Mouse (Mus musculus): Measurements from ENCODE around the gene 1700019D03Rik. TPM values are rescaled to one million over a fixed set of nuclear protein-coding genes. Genes with fewer than 3 reads are reported as not detected.
"Not testable (repeated sequence)": the region's sequence is repeated elsewhere in the genome, so short reads cannot be mapped to it uniquely, and the experiment has no call there.

1700019D03Rik gene
- polyA plus RNA-seq, 1 experiment from 2014 or later, result 3.6 TPM

- Histone ChIP-seq H3K27me3 (ENCODE audit: control insufficient read depth, insufficient read depth, low read length) (no peaks in the 10 kb centered on the region), H3K4me3 (replicated peaks; ENCODE audit: low read length) (no peak overlapping the region), H3K27ac (no peak overlapping the region), H3K4me1 (replicated peaks; ENCODE audit: control insufficient read depth, insufficient read depth, low read length) (peaks cover 7% of the 10 kb centered on the region; the same call in 1 of the 2 replicates), H3K4me2 (replicated peaks) (no peak overlapping the region), H3K9me3 (ENCODE audit: control insufficient read depth, low read length) (no peaks in the 10 kb centered on the region), H3K36me3 (replicated peaks; ENCODE audit: control insufficient read depth, insufficient read depth) (no peaks in the 10 kb centered on the region), H3K9ac (no peak overlapping the region)
- ATAC-seq (ENCODE audit: low FRiP score) (no peak), DNase-seq (ENCODE audit: low spot score) (no peak)
- 90% methylated on average over 5 of the region's 5 CpGs for WGBS
These were observed 72.1 kb downstream of the 1700019D03Rik start for GRCm38 (mm10) chr1:52947895-52948294.

GRCm38 (mm10) chr1:52939021-52939420, 81.0 kb downstream of the 1700019D03Rik start:
- ATAC-seq (ENCODE audit: low FRiP score) (no peak), DNase-seq (ENCODE audit: low spot score) (no peak)
- no peak overlapping the region for H3K4me3 ChIP-seq (replicated peaks; ENCODE audit: low read length)
- H3K27ac ChIP-seq, result no peak overlapping the region
- H3K9ac ChIP-seq, result no peak overlapping the region
- no peaks in the 10 kb centered on the region for H3K27me3 ChIP-seq (ENCODE audit: control insufficient read depth, insufficient read depth, low read length)
- no peaks in the 10 kb centered on the region for H3K4me1 ChIP-seq (replicated peaks; ENCODE audit: control insufficient read depth, insufficient read depth, low read length)
- 100% methylated on average over 1 of the region's 1 CpGs for WGBS
- H3K9me3 ChIP-seq (ENCODE audit: control insufficient read depth, low read length), result no peaks in the 10 kb centered on the region
- no peaks in the 10 kb centered on the region for H3K36me3 ChIP-seq (replicated peaks; ENCODE audit: control insufficient read depth, insufficient read depth)
- no peak overlapping the region for H3K4me2 ChIP-seq (replicated peaks)

- no peak for ATAC-seq (ENCODE audit: low FRiP score)
- 90% methylated on average over 5 of the region's 5 CpGs for WGBS
- no peak overlapping the region for H3K9ac ChIP-seq
These were observed 85.5 kb downstream of the 1700019D03Rik start for GRCm38 (mm10) chr1:52934494-52934893.

DNA sequence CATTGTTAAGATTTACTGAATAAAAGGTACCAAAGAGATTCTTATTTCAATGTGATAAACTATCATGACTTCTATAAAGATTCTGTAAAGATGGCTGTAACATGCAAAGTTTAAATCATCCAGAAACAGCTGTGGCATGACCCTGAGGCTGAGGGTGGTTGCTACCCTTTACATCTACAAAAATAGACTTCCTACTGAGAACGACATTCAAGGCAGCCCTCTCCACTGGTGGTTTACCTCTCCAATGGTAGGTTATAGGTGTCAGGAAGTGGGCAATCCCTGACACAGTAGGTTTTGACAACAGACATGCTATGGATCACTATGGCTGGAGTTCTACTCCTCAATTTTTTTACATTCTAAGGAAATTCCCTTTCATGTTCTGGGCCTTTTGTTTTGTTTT, 95.5 kb downstream of the 1700019D03Rik start:
- H3K36me3 ChIP-seq (replicated peaks; ENCODE audit: control insufficient read depth, insufficient read depth); H3K9ac ChIP-seq; H3K9me3 ChIP-seq (ENCODE audit: control insufficient read depth, low read length); H3K4me2 ChIP-seq (replicated peaks); ATAC-seq (ENCODE audit: low FRiP score); DNase-seq (ENCODE audit: low spot score); H3K4me3 ChIP-seq (replicated peaks; ENCODE audit: low read length); H3K27ac ChIP-seq; H3K4me1 ChIP-seq (replicated peaks; ENCODE audit: control insufficient read depth, insufficient read depth, low read length); H3K27me3 ChIP-seq (ENCODE audit: control insufficient read depth, insufficient read depth, low read length): not testable (repeated sequence)
- WGBS, result no CpG with 5 or more reads among the region's 1 CpGs

More at GRCm38 (mm10) chr1:52934494-52934893, 85.5 kb downstream of the 1700019D03Rik start:
- no peak overlapping the region for H3K4me2 ChIP-seq (replicated peaks)
- no peaks in the 10 kb centered on the region for H3K9me3 ChIP-seq (ENCODE audit: control insufficient read depth, low read length)
- no peak for DNase-seq (ENCODE audit: low spot score)
- no peaks in the 10 kb centered on the region for H3K4me1 ChIP-seq (replicated peaks; ENCODE audit: control insufficient read depth, insufficient read depth, low read length)
- no peaks in the 10 kb centered on the region for H3K27me3 ChIP-seq (ENCODE audit: control insufficient read depth, insufficient read depth, low read length)
- no peaks in the 10 kb centered on the region for H3K36me3 ChIP-seq (replicated peaks; ENCODE audit: control insufficient read depth, insufficient read depth)
- no peak overlapping the region for H3K4me3 ChIP-seq (replicated peaks; ENCODE audit: low read length)
- H3K27ac ChIP-seq, result no peak overlapping the region

DNA sequence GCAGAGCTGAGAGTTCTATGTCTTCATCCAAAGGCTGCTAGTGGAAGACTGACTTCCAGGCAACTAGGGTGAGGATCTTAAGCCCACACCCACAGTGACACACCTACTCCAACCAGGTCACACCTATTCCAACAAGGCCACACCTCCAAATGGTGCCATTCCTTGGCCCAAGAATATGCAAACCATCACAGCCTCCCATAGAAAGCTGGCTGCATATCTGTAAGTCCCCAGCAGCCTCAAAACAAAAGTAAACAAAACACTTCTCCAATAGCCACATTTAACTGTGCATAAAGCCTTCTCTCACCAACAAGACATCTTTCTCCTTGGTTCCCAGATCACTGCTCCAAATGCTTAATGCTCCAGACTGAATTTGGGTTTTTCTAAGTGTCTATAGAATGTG, 101.1 kb downstream of the 1700019D03Rik start:
- H3K27ac ChIP-seq; H3K4me2 ChIP-seq (replicated peaks); H3K9me3 ChIP-seq (ENCODE audit: control insufficient read depth, low read length); H3K4me1 ChIP-seq (replicated peaks; ENCODE audit: control insufficient read depth, insufficient read depth, low read length); H3K4me3 ChIP-seq (replicated peaks; ENCODE audit: low read length); H3K9ac ChIP-seq; H3K36me3 ChIP-seq (replicated peaks; ENCODE audit: control insufficient read depth, insufficient read depth); DNase-seq (ENCODE audit: low spot score); ATAC-seq (ENCODE audit: low FRiP score); H3K27me3 ChIP-seq (ENCODE audit: control insufficient read depth, insufficient read depth, low read length): not testable (repeated sequence)

DNA sequence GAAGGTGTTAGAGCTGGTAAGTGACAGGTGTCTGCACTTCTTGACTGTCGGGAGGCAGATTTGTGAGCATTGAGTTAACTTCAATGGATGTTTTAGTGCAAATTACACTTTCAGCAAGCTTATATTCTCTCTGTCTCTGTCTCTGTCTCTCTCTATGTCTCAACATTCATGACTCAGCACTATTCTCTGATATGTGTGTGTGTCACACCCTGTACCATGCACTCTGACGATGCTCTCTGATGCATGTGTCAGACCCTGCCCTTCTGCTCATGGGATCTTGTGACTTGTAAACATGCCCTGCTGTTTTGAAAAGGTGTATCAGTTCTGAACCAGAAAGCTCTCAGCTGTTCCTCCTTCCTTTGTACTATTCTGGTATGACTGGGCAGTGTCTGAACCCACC, 103.3 kb downstream of the 1700019D03Rik start:
- Histone ChIP-seq H3K36me3 (replicated peaks; ENCODE audit: control insufficient read depth, insufficient read depth) (no peaks in the 10 kb centered on the region), H3K9ac (no peak overlapping the region), H3K27me3 (ENCODE audit: control insufficient read depth, insufficient read depth, low read length) (no peaks in the 10 kb centered on the region), H3K27ac (no peak overlapping the region), H3K4me1 (replicated peaks; ENCODE audit: control insufficient read depth, insufficient read depth, low read length) (no peaks in the 10 kb centered on the region), H3K9me3 (ENCODE audit: control insufficient read depth, low read length) (no peaks in the 10 kb centered on the region), H3K4me2 (replicated peaks) (no peak overlapping the region), H3K4me3 (replicated peaks; ENCODE audit: low read length) (no peak overlapping the region)
- 96% methylated on average over 2 of the region's 2 CpGs for WGBS
- no peak for ATAC-seq (ENCODE audit: low FRiP score)
- DNase-seq (ENCODE audit: low spot score), result no peak

GRCm38 (mm10) chr1:52909783-52910182, 110.2 kb downstream of the 1700019D03Rik start:
- H3K4me3 ChIP-seq (replicated peaks; ENCODE audit: low read length), result no peak overlapping the region
- H3K9ac ChIP-seq, result no peak overlapping the region
- H3K4me1 ChIP-seq (replicated peaks; ENCODE audit: control insufficient read depth, insufficient read depth, low read length), result no peaks in the 10 kb centered on the region
- H3K9me3 ChIP-seq (ENCODE audit: control insufficient read depth, low read length), result no peaks in the 10 kb centered on the region
- no peak for ATAC-seq (ENCODE audit: low FRiP score)
- H3K4me2 ChIP-seq (replicated peaks), result no peak overlapping the region
- DNase-seq (ENCODE audit: low spot score), result no peak
- H3K36me3 ChIP-seq (replicated peaks; ENCODE audit: control insufficient read depth, insufficient read depth), result no peaks in the 10 kb centered on the region
- H3K27ac ChIP-seq, result no peak overlapping the region
- H3K27me3 ChIP-seq (ENCODE audit: control insufficient read depth, insufficient read depth, low read length), result no peaks in the 10 kb centered on the region
- WGBS, result 92% methylated on average over 3 of the region's 3 CpGs

DNA sequence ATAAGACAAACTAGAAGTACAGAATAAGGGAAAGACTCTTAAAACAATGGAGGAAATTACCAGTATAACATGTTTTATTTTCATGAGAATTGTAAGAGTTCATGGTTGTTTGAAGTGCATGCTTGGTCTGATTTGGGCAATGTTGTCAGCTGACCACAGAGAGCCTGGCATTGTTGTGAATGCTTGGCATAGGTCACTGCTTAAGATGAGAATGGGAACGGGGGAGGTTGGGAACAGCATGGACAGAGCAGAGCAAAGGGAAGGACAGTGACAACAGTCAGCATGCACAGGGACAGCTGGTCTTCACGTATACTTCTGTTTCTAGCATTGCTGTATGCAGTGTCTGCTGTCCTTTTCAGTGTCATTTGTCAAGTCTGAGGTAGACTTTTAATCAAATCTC, 135.8 kb downstream of the 1700019D03Rik start:
- Histone ChIP-seq H3K9ac (no peak overlapping the region), H3K27me3 (ENCODE audit: control insufficient read depth, insufficient read depth, low read length) (no peaks in the 10 kb centered on the region), H3K4me3 (replicated peaks; ENCODE audit: low read length) (no peak overlapping the region), H3K27ac (no peak overlapping the region), H3K9me3 (ENCODE audit: control insufficient read depth, low read length) (peaks cover 8% of the 10 kb centered on the region; the same call in 1 of the 2 replicates), H3K36me3 (replicated peaks; ENCODE audit: control insufficient read depth, insufficient read depth) (peaks cover 7% of the 10 kb centered on the region), H3K4me2 (replicated peaks) (no peak overlapping the region), H3K4me1 (replicated peaks; ENCODE audit: control insufficient read depth, insufficient read depth, low read length) (no peaks in the 10 kb centered on the region)
- WGBS, result 76% methylated on average over 2 of the region's 2 CpGs
- ATAC-seq (ENCODE audit: low FRiP score), result no peak
- no peak for DNase-seq (ENCODE audit: low spot score)

All from hindbrain, embryonic 14.5 days (tissue).